Mouse (Mus musculus) olfactory bulb, adult 2 months (tissue): ENCODE data around the gene Litaf. TPM values are rescaled to one million over a fixed set of nuclear protein-coding genes. Genes with fewer than 3 reads are reported as not detected.

Experiments
- H3K27ac ChIP-seq: fragments of 200-500 bp; 2 replicates; pipeline ENCODE4 v1.5.1; 2012; ENCODE audit warnings: low read depth, low read length; ENCODE audit not compliant: insufficient read depth
- H3K4me1 ChIP-seq: fragments of 200-500 bp; 2 replicates; pipeline ENCODE4 v1.6.1; 2012; ENCODE audit warnings: low read length; ENCODE audit not compliant: control insufficient read depth, insufficient read depth
- H3K4me3 ChIP-seq: fragments of 200-500 bp; 2 replicates; pipeline ENCODE4 v1.5.1; 2012; ENCODE audit warnings: mild to moderate bottlenecking, low read depth, low read length, moderate library complexity; ENCODE audit not compliant: insufficient read depth
- CTCF ChIP-seq: fragments of 200-500 bp; IDR thresholded peaks from 2 replicates; pipeline ENCODE4 v1.5.1; 2012; ENCODE audit warnings: low read depth, mild to moderate bottlenecking, low read length, moderate library complexity; ENCODE audit not compliant: insufficient read depth
- POLR2A ChIP-seq: fragments of 200-500 bp; IDR thresholded peaks from 2 replicates; pipeline ENCODE4 v1.6.1; 2012; ENCODE audit warnings: mild to moderate bottlenecking, low read depth, low read length, moderate library complexity; ENCODE audit not compliant: insufficient read depth
- WGBS: fragments of 180-500 bp; shearing (Covaris S2); methylation state at CpG from one replicate; pipeline ENCODE4 v1.1.7; 2018; 5-methylcytosine and 5-hydroxymethylcytosine counted together
- polyA plus RNA-seq: library from polyadenylated mRNA; stranded (reverse); fragments of >200 nt; gene quantifications from 2 replicates; pipeline ENCODE4 v1.2.4, GENCODE M21; 2012; ENCODE audit warnings: low replicate concordance; ENCODE audit not compliant: missing spikeins, insufficient read depth, insufficient read length

The Litaf gene
- polyA plus RNA-seq, 1 experiment: not detected

- Histone ChIP-seq H3K27ac (peak overlapping the region; percentile 78), H3K4me1 (peaks cover 11% of the 10 kb centered on the region), H3K4me3 (peak overlapping the region; percentile 82)
- TF ChIP-seq CTCF (no peak; the same call in 1 of the 2 replicates), POLR2A (no peak)
- 3% methylated on average over 52 of the region's 52 CpGs for WGBS
Observed at GRCm38 (mm10) chr16:10992090-10993031, 73.6 kb downstream of the Litaf start.

GRCm38 (mm10) chr16:10991737-10992089, 74.2 kb downstream of the Litaf start:
- Histone ChIP-seq H3K4me1 (peaks cover 11% of the 10 kb centered on the region), H3K27ac (no peak overlapping the region), H3K4me3 (peak overlapping the region; percentile 82)
- 65% methylated on average over 5 of the region's 5 CpGs for WGBS
- TF ChIP-seq POLR2A (no peak), CTCF (no peak)

GRCm38 (mm10) chr16:10990763-10991162, 75.2 kb downstream of the Litaf start:
- H3K4me3 ChIP-seq: no peak overlapping the region
- WGBS: 86% methylated on average over 4 of the region's 4 CpGs
- H3K27ac ChIP-seq: no peak overlapping the region
- H3K4me1 ChIP-seq: peaks cover 11% of the 10 kb centered on the region
- no peak for TF ChIP-seq POLR2A
- no peak for TF ChIP-seq CTCF

GRCm38 (mm10) chr16:10989896-10990295, 76.1 kb downstream of the Litaf start:
- no peak overlapping the region for H3K27ac ChIP-seq
- TF ChIP-seq POLR2A (no peak), CTCF (0 out of 2 replicates have a peak, but pooled peaks have one; percentile 9)
- H3K4me1 ChIP-seq: peaks cover 11% of the 10 kb centered on the region
- WGBS: 94% methylated on average over 4 of the region's 4 CpGs
- H3K4me3 ChIP-seq: no peak overlapping the region

GRCm38 (mm10) chr16:10989361-10989760, 76.6 kb downstream of the Litaf start:
- no peak overlapping the region for H3K27ac ChIP-seq
- WGBS: over 99% methylated on average over 6 of the region's 6 CpGs
- no peak overlapping the region for H3K4me3 ChIP-seq
- TF ChIP-seq CTCF (no peak), POLR2A (no peak)
- peaks cover 11% of the 10 kb centered on the region for H3K4me1 ChIP-seq

- H3K27ac ChIP-seq: peak overlapping the region; percentile 80
- H3K4me3 ChIP-seq: no peak overlapping the region
- WGBS: 46% methylated on average over 9 of the region's 9 CpGs
- H3K4me1 ChIP-seq: peaks cover 11% of the 10 kb centered on the region
- TF ChIP-seq POLR2A (no peak), CTCF (no peak)
Observed at GRCm38 (mm10) chr16:10988261-10988660, 77.7 kb downstream of the Litaf start.

- Histone ChIP-seq H3K4me1 (peaks cover 13% of the 10 kb centered on the region), H3K27ac (no peak overlapping the region), H3K4me3 (no peak overlapping the region)
- TF ChIP-seq POLR2A (no peak), CTCF (no peak)
- WGBS: 85% methylated on average over 5 of the region's 5 CpGs
Observed at GRCm38 (mm10) chr16:10984534-10984933, 81.4 kb downstream of the Litaf start.

GRCm38 (mm10) chr16:10981493-10982070, 84.4 kb downstream of the Litaf start:
- H3K4me3 ChIP-seq: no peak overlapping the region
- no peak overlapping the region for H3K27ac ChIP-seq
- H3K4me1 ChIP-seq: peaks cover 19% of the 10 kb centered on the region
- WGBS: 57% methylated on average over 7 of the region's 7 CpGs
- TF ChIP-seq POLR2A: no peak
- no peak for TF ChIP-seq CTCF
